Mouse (Mus musculus): ENCODE measurements at regions not wholly inside any gene's neighbourhood (a gene's known extent, or its start where the extent isn't known, plus 50 kb on each side); places are given as distances from the start of the nearest gene placed in this dataset.

DNA sequence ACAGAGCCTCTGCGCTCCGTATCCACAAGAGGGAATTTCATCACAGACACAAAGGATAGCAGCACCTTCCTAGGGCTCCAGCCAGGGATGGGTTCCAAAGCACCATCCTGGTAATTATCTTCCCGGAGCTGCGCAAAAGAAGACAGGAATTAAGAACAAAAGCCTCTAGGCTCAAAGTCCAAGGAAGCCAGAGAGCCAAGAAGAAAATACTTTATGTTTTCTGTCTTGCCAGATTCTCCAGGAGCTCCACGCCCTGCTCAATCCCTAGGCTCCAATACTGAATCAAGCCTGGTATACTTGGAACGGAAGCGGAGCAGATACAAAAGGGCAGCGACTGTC lies 54.4 kb downstream of the Irf2bpl start:
- intact Hi-C loops (cut with DNase I) = no loop called here

DNA sequence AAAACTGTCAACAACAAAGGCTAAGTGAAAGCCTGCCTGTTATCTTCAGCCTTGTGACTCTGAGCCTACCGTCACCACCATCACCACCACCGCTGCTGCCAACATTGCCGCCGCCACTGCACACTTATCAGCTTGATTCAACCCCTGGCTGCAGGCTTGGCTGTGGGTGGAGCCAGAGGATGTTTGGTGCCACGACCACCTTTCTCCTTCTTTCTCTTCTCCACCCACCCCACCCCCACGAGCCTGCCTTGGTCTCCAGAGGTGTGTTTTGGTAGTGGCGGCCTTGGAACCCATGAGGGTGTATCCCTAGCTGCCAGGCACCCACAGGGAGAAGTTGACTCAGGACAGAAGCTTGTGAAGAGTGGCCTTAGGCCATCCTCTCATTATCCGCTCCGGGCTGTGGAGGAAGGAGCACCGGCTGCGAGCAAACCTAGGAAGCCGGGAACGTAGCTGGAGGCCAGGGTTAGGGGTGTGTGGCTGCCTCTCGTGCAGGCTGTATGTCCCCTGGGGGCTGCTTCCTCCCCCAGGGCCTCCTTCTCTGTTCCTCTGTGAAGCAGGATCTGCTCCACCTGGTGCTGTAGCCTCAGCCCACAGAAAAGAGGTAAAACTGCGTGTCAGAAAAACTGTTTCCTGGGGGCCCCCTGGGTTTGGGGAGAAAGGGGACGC lies 54.9 kb downstream of the Irf2bpl start:
- intact Hi-C loops (cut with DNase I) = no loop called here

DNA sequence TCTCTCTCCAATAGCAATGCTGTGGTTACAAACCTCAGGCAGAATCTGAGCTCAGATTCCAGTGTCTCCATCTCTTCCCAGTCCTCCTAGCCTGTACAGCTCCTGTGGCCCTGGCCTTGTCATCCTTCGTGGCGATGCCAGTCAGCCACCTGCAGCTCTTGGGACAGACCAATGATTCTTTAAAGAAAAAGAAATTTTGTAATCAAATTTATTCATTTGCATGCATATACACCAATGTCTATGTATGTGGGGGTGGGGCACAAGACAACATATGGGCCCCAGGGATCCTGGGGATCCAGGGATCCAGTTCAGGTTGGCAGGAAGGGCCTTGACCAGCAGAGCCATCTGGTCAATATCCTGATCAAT lies 57.4 kb downstream of the Irf2bpl start:
- intact Hi-C loops (cut with DNase I) = no loop called here

DNA sequence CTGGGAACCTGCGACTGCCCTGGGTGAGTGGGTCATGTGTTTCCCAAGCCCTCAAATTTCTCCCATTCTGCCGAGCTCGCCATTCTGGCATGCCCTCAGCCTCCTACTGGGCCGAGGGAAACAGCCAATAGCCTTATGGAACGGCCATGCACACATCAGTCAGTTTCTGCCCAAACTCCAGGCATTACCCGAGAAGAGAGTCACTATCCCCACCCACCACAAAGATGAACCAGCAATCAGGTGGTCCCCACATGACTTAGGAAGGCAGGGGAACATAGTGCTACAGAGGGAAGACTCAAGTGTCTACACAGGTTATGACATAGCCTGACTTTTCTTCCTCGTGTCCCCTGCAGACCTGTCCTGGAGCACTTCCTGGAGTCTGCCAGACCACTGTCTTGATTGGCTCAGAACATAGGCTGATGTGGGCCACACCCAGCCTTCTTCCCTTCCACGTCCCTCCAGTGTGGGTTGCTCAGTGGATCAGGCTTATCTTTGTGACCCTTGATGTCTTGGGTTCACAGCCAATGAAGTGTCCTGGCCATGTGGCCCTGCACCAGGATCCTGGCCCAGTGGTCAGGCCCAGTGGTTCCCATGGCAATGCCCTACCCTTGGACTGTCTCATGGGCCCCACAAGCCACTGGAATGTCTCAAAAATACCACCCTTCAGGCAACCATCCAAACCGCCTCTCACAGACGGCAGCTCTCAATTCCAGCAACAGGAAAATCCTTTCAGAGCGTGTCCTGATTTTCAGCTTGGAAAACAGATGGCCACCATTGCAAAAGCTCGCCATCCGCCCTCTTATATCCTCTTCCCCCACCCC lies 58.0 kb downstream of the Irf2bpl start:
- intact Hi-C loops (cut with DNase I) = no loop called here

DNA sequence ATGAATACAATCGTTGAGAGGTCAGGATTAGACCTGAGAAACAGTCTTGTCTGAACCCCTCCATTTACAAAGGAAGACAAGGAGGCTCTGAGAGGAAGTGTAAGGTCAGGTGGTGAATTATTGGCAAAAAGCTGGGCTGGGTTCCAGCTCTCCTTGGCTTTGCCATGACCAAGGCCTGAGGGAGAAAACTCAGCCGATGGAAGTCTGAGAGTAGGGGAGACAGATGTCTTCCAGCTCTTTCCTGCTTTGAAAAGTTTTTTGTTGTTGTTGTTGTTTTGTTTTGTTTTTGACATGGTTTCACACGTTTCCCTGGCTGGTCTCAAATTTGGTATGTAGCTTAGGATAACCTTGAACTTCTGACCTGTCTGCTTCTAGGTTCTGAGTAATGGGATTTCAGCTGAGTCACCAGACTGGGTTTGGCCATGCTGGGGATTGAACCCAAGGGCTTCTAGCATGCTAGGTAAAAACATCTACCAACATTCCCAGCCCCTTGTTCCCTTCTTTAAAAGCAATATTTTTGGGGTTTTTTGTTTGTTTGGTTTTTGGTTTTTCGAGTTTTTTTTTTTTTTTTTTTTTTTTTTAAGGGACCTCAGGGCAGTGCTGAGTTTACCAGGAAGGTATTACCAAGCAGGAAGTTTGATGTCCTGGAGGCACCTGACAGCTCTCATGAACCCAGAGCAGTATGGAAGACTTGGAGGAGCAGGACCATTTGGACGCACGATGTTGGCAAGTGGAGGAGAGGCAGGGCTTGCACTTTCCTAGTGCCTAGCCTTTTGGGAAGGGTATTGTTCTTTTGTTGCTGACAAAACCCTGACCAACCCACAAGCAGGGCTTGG lies 58.8 kb downstream of the Irf2bpl start:
- intact Hi-C loops (cut with DNase I) = loop anchor here (2.0 kb wide), 1 partner anchor 69 kb away; no protein-coding TSS in a partner anchor

DNA sequence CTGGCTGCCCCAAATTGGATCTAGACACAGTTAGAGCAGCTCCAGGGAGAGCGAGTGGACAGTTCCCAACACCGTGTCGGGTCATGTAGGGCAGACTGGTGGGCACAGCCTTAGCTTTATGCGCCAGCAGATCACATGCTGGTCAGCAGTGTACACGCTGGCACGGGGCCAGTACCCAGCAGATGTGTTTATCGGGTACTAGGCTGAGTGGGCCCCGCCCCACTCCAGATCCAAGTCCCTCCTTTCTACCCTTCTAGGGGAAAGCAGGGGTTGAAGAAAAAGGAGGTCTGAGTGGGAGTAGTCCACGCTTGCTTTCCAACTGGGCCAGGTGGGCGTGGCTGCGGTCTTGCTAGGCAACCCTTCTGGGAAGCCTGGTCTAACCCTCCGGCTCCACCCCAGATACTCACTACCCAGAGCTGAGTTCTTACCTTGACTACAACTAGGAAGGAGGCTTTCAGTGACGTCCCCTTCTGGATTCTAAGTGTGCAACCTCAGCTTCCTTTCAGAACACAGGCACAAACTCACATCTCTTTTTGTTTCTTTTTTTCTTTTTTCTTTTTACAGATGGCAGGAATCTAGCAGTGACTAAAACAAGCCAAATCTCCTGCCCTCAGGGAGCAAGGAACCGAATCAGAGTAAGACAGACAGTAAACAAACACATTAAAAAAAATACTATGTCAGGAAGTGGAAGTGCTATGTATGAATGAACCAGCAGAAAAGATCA lies 59.6 kb downstream of the Irf2bpl start:
- intact Hi-C loops (cut with DNase I) = loop anchor here (2.0 kb wide), 1 partner anchor 70 kb away; no protein-coding TSS in a partner anchor

DNA sequence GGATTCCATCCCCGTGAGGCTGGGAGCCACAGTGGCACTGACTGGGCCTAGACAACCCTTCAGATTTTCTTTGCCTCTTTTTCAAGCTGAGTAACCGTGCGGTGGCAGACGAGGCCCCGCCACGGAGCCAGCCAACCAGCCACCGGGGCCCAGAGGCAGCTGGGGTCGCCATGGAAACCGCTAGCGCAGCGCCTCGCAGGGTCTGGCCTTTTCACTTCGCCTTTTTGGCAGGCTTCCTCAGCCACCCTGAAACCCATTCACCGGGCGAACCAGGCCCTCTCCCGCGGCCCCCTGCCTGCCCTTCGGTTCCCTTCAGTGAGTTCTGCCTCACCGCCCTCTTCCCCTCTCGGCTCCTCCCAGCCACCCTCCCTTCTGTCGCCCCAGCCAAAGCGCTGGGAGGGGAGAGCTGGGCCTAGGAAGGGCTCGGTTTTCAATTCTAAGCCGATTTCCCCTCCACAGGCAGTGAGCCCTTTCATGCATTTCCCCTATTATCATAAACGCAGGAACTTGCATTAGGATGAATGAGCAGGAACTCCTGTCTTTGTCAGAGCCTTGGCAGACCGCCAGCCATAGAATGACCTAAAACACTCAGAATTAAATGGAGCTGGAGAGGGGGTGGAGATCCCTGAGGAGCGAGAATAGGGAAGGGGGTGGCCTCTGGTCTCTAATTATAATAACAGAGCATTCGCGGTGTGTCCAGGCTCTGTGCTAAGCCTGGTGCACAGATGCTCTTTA lies 60.6 kb downstream of the Irf2bpl start:
- intact Hi-C loops (cut with DNase I) = loop anchor here (2.0 kb wide), 1 partner anchor 71 kb away; no protein-coding TSS in a partner anchor

DNA sequence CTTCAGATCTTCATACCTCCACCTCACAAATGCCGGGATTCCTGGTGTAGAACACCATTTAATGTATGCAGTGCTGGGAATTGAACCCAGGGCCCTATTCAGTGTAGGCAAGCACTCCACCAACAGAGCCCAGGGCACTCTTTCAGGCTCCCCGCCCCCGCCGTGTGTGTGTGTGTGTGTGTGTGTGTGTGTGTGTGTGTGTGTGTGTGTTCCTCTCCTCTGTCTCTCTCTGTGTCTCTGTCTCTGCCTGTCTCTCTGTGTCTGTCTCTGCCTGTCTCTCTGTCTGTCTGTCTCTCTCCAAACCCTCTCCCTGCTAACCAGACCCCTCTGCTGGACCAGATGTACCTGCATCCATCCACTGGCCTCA lies 61.1 kb downstream of the Irf2bpl start:
- intact Hi-C loops (cut with DNase I) = no loop called here

DNA sequence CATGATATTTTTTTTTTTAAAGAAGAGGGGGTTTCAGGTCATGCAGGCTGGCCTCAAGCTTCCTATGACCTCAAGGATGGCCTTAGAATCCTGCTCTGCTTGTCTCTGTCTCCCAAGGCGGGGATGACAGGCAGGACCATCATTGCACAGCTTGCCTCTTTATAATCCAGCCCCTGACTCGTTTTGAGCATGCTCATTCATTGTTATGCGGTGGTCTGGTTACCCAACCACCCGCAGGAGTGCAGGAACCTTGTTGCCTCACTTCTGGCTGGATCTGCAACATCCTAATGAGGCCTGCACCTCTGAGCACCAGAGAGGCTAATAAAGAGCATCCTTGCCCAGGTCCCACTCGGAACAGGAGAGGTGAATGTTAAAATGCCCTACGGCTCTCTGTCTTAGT lies 63.4 kb downstream of the Irf2bpl start:
- intact Hi-C loops (cut with DNase I) = no loop called here

DNA sequence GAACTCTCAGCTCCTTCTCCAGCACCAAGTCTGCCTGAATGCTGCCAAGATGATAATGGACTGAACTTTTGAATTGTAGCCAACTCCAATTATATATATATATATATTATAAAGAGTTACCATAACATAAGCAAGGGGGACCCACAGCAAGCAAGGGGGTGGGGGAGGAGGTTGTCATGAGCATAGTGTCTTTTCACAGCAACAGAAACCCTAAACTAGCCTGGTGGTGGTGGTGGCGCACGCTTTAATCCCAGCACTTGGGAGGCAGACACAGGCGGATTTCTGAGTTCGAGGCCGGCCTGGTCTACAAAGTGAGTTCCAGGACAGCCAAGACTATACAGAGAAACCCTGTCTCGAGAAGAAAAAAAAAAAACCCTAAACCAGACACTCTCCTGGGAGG lies 65.0 kb downstream of the Irf2bpl start:
- intact Hi-C loops (cut with DNase I) = no loop called here

DNA sequence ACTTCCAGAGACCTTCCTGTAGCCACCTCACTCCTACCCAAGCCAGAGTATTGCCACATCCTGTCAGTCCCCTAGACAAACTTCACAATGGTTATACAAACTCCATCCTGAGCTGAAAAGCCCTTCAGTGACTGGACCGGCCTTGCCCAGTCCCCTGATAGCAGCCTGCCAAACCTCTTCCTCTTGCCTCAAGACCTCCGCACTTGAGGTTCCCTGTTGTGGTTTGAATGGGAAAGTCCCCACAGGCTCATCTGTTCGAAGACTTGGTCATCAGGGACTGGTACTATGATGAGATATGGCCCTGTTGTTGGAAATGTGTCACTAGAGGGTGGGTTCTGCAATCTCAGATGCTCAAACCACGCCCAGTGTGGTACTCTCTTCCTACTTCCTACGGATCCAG lies 65.4 kb downstream of the Irf2bpl start:
- intact Hi-C loops (cut with DNase I) = no loop called here

DNA sequence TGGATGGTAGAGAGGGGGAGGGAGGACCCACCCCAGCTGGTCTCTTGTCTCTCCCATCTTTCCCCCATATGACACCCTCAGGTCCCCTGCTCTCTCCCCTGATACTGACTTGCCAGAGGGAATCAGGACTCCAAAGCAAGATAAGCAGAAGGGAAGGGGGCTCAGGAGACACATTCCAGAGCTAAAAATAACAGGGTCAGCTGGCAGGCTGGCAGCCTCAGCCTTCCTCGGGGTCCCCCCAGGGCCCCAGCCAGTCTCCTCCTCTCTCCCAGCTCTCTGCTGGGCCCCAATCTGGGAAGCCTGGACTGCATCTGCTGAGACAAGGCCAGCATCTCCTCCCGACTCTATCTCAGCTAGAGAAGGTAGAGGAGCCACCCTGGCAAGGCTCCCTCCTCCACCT lies 66.4 kb downstream of the Irf2bpl start:
- intact Hi-C loops (cut with DNase I) = no loop called here

DNA sequence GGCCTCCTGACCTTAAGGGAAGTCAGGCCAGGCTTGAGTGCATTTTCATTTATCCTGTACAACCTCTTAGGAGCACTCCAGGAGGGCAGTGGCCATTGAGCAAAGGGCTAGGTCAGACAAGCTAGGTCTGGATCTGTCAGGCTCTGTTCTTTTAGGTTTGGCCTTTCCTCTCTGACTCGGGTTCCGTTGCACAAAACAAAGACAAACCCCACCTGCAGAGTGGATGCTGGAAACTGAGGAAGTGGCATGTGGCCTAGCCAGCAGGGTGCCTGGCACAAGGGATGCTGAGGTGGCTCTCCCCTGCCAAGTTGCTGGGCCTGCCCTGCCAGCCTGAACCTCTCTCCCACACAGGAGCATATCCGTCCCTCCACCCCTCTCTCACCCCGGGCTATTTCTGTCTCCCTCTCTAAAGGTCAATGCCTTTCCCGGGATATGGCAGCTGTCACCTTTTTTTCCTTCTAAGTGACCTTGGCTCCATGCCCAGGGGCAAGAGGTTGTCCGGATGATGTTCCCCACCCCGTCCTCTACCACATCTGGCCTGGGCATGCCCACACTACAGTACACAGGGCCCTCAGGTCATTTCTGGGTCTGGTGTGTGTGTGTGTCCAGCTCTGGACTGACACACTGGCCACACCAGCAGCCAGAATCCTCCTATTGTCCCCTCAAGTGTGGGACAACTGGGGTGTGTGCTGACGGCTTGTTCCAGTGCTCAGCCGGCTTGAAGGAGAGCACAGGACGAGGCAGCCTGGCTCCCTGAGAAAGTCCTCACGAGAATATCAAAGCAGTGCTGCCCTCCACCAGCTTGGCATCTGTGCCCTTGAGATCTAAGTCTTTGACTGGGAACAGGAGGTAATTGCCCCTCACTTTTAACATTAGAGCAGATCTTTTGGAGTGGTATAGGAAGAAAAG lies 67.6 kb downstream of the Irf2bpl start:
- intact Hi-C loops (cut with DNase I) = no loop called here

DNA sequence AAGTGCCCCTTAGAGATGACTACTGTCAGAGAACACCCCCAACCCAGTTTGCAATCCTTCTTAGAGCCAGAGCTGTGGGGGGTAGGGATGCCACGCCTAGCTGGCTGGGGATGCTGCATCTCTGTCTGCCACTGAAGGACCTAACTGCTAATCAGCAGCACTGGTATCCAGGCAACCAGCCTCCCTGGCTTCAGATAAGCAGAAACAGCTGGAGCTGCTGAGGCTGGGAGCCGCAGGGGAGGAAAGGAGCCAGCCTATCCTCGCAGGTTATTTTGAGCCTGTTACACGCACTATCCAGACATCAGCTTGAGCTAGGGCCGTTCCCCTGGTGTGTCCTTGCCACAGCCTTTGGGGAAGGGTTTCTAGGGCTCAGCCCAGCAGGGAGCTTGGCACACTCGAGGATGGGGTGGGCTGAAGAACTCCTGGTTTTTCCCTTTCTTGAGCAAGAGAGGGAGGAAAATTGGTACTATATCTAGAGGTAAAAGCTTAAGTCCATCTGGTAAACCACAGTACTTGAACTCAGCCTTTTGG lies 68.4 kb downstream of the Irf2bpl start:
- intact Hi-C loops (cut with DNase I) = no loop called here

DNA sequence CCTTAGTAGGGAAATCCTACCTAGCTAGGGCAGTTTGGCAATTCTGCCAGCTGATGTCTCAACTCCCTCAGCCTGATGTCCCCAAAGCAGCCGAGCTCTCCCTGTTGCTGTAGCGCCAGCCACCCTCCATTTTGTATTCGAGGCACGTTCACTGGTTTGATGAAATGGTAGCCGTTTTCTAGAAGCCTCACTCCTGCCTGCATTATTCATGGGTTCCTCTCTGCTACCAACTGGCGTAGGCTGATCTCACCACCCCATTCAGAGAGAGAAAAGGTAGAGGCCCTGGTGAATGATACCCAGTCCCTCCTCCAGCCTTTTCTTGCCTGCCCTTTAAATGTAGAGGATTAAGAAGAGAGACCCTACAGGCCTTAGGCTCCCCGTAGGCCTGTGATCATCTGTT lies 69.9 kb downstream of the Irf2bpl start:
- intact Hi-C loops (cut with DNase I) = no loop called here
